Mouse (Mus musculus): ENCODE results near the gene Smad3. TPM values are rescaled to one million over a fixed set of nuclear protein-coding genes. Genes with fewer than 3 reads are reported as not detected.

The Smad3 gene
- polyA plus RNA-seq, 1 experiment from 2014 or later = 15.2 TPM

GRCm38 (mm10) chr9:63744595-63744994, 13.2 kb downstream of the Smad3 start:
- H3K36me3 ChIP-seq (ENCODE audit: control insufficient read depth, insufficient read depth, low read length) = no peaks in the 10 kb centered on the region
- H3K9me3 ChIP-seq (ENCODE audit: control insufficient read depth, low read length) = no peaks in the 10 kb centered on the region
- peaks cover 34% of the 10 kb centered on the region for H3K4me1 ChIP-seq (ENCODE audit: control insufficient read depth, insufficient read depth, low read length)
- DNase-seq (ENCODE audit: low spot score) (no peak), ATAC-seq (ENCODE audit: insufficient read depth, low FRiP score, low TSS enrichment) (no peak)
- no peak overlapping the region for H3K9ac ChIP-seq (ENCODE audit: low read length)
- no peaks in the 10 kb centered on the region for H3K27me3 ChIP-seq (ENCODE audit: control insufficient read depth, insufficient read depth, low read length)
- no peak overlapping the region for H3K4me2 ChIP-seq (ENCODE audit: low read depth)
- 92% methylated on average over 5 of the region's 5 CpGs for WGBS
- H3K27ac ChIP-seq (ENCODE audit: low read depth, low read length) = no peak overlapping the region
- H3K4me3 ChIP-seq (ENCODE audit: low read depth, low read length) = no peak overlapping the region

GRCm38 (mm10) chr9:63743775-63744174, 14.0 kb downstream of the Smad3 start:
- Histone ChIP-seq H3K36me3 (ENCODE audit: control insufficient read depth, insufficient read depth, low read length) (no peaks in the 10 kb centered on the region), H3K9ac (ENCODE audit: low read length) (no peak overlapping the region), H3K9me3 (ENCODE audit: control insufficient read depth, low read length) (no peaks in the 10 kb centered on the region), H3K4me2 (ENCODE audit: low read depth) (no peak overlapping the region), H3K27ac (ENCODE audit: low read depth, low read length) (no peak overlapping the region), H3K4me3 (ENCODE audit: low read depth, low read length) (no peak overlapping the region), H3K27me3 (ENCODE audit: control insufficient read depth, insufficient read depth, low read length) (no peaks in the 10 kb centered on the region), H3K4me1 (ENCODE audit: control insufficient read depth, insufficient read depth, low read length) (peaks cover 34% of the 10 kb centered on the region)
- ATAC-seq (ENCODE audit: insufficient read depth, low FRiP score, low TSS enrichment) = no peak
- DNase-seq (ENCODE audit: low spot score) = no peak
- WGBS = 92% methylated on average over 11 of the region's 11 CpGs

GRCm38 (mm10) chr9:63742887-63743660, 14.7 kb downstream of the Smad3 start:
- WGBS = 53% methylated on average over 13 of the region's 13 CpGs
- H3K27me3 ChIP-seq (ENCODE audit: control insufficient read depth, insufficient read depth, low read length) = no peaks in the 10 kb centered on the region
- H3K9me3 ChIP-seq (ENCODE audit: control insufficient read depth, low read length) = no peaks in the 10 kb centered on the region
- H3K4me1 ChIP-seq (ENCODE audit: control insufficient read depth, insufficient read depth, low read length) = peaks cover 34% of the 10 kb centered on the region
- H3K9ac ChIP-seq (ENCODE audit: low read length) = no peak overlapping the region
- ATAC-seq (ENCODE audit: insufficient read depth, low FRiP score, low TSS enrichment) = no peak
- H3K27ac ChIP-seq (ENCODE audit: low read depth, low read length) = no peak overlapping the region
- H3K36me3 ChIP-seq (ENCODE audit: control insufficient read depth, insufficient read depth, low read length) = no peaks in the 10 kb centered on the region
- H3K4me2 ChIP-seq (ENCODE audit: low read depth) = no peak overlapping the region
- no peak for DNase-seq (ENCODE audit: low spot score)
- H3K4me3 ChIP-seq (ENCODE audit: low read depth, low read length) = no peak overlapping the region

- 52% methylated on average over 3 of the region's 3 CpGs for WGBS
- H3K9ac ChIP-seq (ENCODE audit: low read length) = no peak overlapping the region
- no peak overlapping the region for H3K27ac ChIP-seq (ENCODE audit: low read depth, low read length)
- no peak overlapping the region for H3K4me3 ChIP-seq (ENCODE audit: low read depth, low read length)
- no peak for DNase-seq (ENCODE audit: low spot score)
- no peaks in the 10 kb centered on the region for H3K9me3 ChIP-seq (ENCODE audit: control insufficient read depth, low read length)
- no peak overlapping the region for H3K4me2 ChIP-seq (ENCODE audit: low read depth)
- no peaks in the 10 kb centered on the region for H3K36me3 ChIP-seq (ENCODE audit: control insufficient read depth, insufficient read depth, low read length)
- no peak for ATAC-seq (ENCODE audit: insufficient read depth, low FRiP score, low TSS enrichment)
- no peaks in the 10 kb centered on the region for H3K27me3 ChIP-seq (ENCODE audit: control insufficient read depth, insufficient read depth, low read length)
- H3K4me1 ChIP-seq (ENCODE audit: control insufficient read depth, insufficient read depth, low read length) = peaks cover 29% of the 10 kb centered on the region
These were observed 15.5 kb downstream of the Smad3 start for GRCm38 (mm10) chr9:63742318-63742717.

- Histone ChIP-seq H3K9ac (ENCODE audit: low read length) (no peak overlapping the region), H3K27me3 (ENCODE audit: control insufficient read depth, insufficient read depth, low read length) (no peaks in the 10 kb centered on the region), H3K4me2 (ENCODE audit: low read depth) (no peak overlapping the region), H3K36me3 (ENCODE audit: control insufficient read depth, insufficient read depth, low read length) (no peaks in the 10 kb centered on the region), H3K4me3 (ENCODE audit: low read depth, low read length) (no peak overlapping the region), H3K4me1 (ENCODE audit: control insufficient read depth, insufficient read depth, low read length) (peaks cover 29% of the 10 kb centered on the region), H3K27ac (ENCODE audit: low read depth, low read length) (no peak overlapping the region), H3K9me3 (ENCODE audit: control insufficient read depth, low read length) (no peaks in the 10 kb centered on the region)
- WGBS = 74% methylated on average over 6 of the region's 6 CpGs
- ATAC-seq (ENCODE audit: insufficient read depth, low FRiP score, low TSS enrichment) (no peak), DNase-seq (ENCODE audit: low spot score) (no peak)
These were observed 16.0 kb downstream of the Smad3 start for GRCm38 (mm10) chr9:63741792-63742191.

GRCm38 (mm10) chr9:63740320-63740841, 17.4 kb downstream of the Smad3 start:
- H3K27ac ChIP-seq (ENCODE audit: low read depth, low read length) = no peak overlapping the region
- no peak overlapping the region for H3K4me3 ChIP-seq (ENCODE audit: low read depth, low read length)
- H3K4me2 ChIP-seq (ENCODE audit: low read depth) = no peak overlapping the region
- no peak for ATAC-seq (ENCODE audit: insufficient read depth, low FRiP score, low TSS enrichment)
- peaks cover 19% of the 10 kb centered on the region for H3K4me1 ChIP-seq (ENCODE audit: control insufficient read depth, insufficient read depth, low read length)
- no peak overlapping the region for H3K9ac ChIP-seq (ENCODE audit: low read length)
- no peaks in the 10 kb centered on the region for H3K9me3 ChIP-seq (ENCODE audit: control insufficient read depth, low read length)
- H3K36me3 ChIP-seq (ENCODE audit: control insufficient read depth, insufficient read depth, low read length) = no peaks in the 10 kb centered on the region
- 82% methylated on average over 10 of the region's 10 CpGs for WGBS
- no peaks in the 10 kb centered on the region for H3K27me3 ChIP-seq (ENCODE audit: control insufficient read depth, insufficient read depth, low read length)
- no peak for DNase-seq (ENCODE audit: low spot score)

GRCm38 (mm10) chr9:63738830-63739229, 19.0 kb downstream of the Smad3 start:
- Histone ChIP-seq H3K27ac (ENCODE audit: low read depth, low read length) (no peak overlapping the region), H3K36me3 (ENCODE audit: control insufficient read depth, insufficient read depth, low read length) (no peaks in the 10 kb centered on the region), H3K27me3 (ENCODE audit: control insufficient read depth, insufficient read depth, low read length) (no peaks in the 10 kb centered on the region), H3K4me2 (ENCODE audit: low read depth) (no peak overlapping the region), H3K4me3 (ENCODE audit: low read depth, low read length) (no peak overlapping the region), H3K9ac (ENCODE audit: low read length) (no peak overlapping the region), H3K9me3 (ENCODE audit: control insufficient read depth, low read length) (no peaks in the 10 kb centered on the region), H3K4me1 (ENCODE audit: control insufficient read depth, insufficient read depth, low read length) (peaks cover 15% of the 10 kb centered on the region)
- WGBS = 84% methylated on average over 11 of the region's 11 CpGs
- no peak for ATAC-seq (ENCODE audit: insufficient read depth, low FRiP score, low TSS enrichment)
- DNase-seq (ENCODE audit: low spot score) = no peak

- Histone ChIP-seq H3K9me3 (ENCODE audit: control insufficient read depth, low read length) (no peaks in the 10 kb centered on the region), H3K27ac (ENCODE audit: low read depth, low read length) (no peak overlapping the region), H3K36me3 (ENCODE audit: control insufficient read depth, insufficient read depth, low read length) (no peaks in the 10 kb centered on the region), H3K4me1 (ENCODE audit: control insufficient read depth, insufficient read depth, low read length) (peaks cover 13% of the 10 kb centered on the region), H3K4me2 (ENCODE audit: low read depth) (no peak overlapping the region), H3K4me3 (ENCODE audit: low read depth, low read length) (no peak overlapping the region), H3K9ac (ENCODE audit: low read length) (no peak overlapping the region), H3K27me3 (ENCODE audit: control insufficient read depth, insufficient read depth, low read length) (no peaks in the 10 kb centered on the region)
- 83% methylated on average over 12 of the region's 12 CpGs for WGBS
- DNase-seq (ENCODE audit: low spot score) (no peak), ATAC-seq (ENCODE audit: insufficient read depth, low FRiP score, low TSS enrichment) (no peak)
These were observed 19.6 kb downstream of the Smad3 start for GRCm38 (mm10) chr9:63738086-63738701.

Data from neural tube, embryonic 11.5 days (tissue).